Mouse (Mus musculus) midbrain, postnatal 0 days (tissue): ENCODE data around the gene Scpep1. TPM values are rescaled to one million over a fixed set of nuclear protein-coding genes. Genes with fewer than 3 reads are reported as not detected.
"Not testable (repeated sequence)": the region's sequence is repeated elsewhere in the genome, so short reads cannot be mapped to it uniquely, and the experiment has no call there.

Experiments used
- ATAC-seq: fragments of 200-750 bp; cut with Nextera tagmentation; 2 replicates; pipeline ENCODE4 v1.8.0; 2017; ENCODE audit warnings: moderate number of reproducible peaks, mild to moderate bottlenecking, moderate TSS enrichment, moderate library complexity; ENCODE audit not compliant: low FRiP score
- DNase-seq: peaks from one replicate; pipeline ENCODE4 v3.0.0-alpha.2; 2015; ENCODE audit warnings: low spot score
- H3K27ac ChIP-seq: fragments of 300-500 bp; sonication (generic); 2 replicates; pipeline ENCODE4 v1.5.1; 2014; ENCODE audit warnings: low read depth, mild to moderate bottlenecking, low read length, mixed read lengths
- H3K27me3 ChIP-seq: fragments of 300-500 bp; sonication (generic); 2 replicates; pipeline ENCODE4 v1.6.1; 2014; ENCODE audit warnings: low read length, control low read depth, mixed read lengths; ENCODE audit not compliant: insufficient read depth
- H3K36me3 ChIP-seq: fragments of 300-500 bp; sonication (generic); 2 replicates; pipeline ENCODE4 v1.6.1; 2014; ENCODE audit warnings: low read length, control low read depth, mixed read lengths; ENCODE audit not compliant: insufficient read depth
- H3K4me1 ChIP-seq: fragments of 300-500 bp; sonication (generic); 2 replicates; pipeline ENCODE4 v1.6.1; 2014; ENCODE audit warnings: mild to moderate bottlenecking, control low read depth, antibody characterized with exemption, low read length, mixed read lengths; ENCODE audit not compliant: insufficient read depth
- H3K4me2 ChIP-seq: fragments of 300-500 bp; sonication (generic); 2 replicates; pipeline ENCODE4 v1.6.1; 2014; ENCODE audit warnings: low read depth, mild to moderate bottlenecking, low read length, mixed read lengths; ENCODE audit not compliant: poor library complexity, severe bottlenecking
- H3K4me3 ChIP-seq: fragments of 300-500 bp; sonication (generic); 2 replicates; pipeline ENCODE4 v1.5.1; 2014; ENCODE audit warnings: low read depth, mild to moderate bottlenecking, low read length, moderate library complexity
- H3K9ac ChIP-seq: fragments of 300-500 bp; sonication (generic); replicated peaks from 2 replicates; pipeline ENCODE4 v1.6.1; 2014; ENCODE audit warnings: mild to moderate bottlenecking, low read length, moderate library complexity, mixed read lengths; ENCODE audit not compliant: poor library complexity, severe bottlenecking
- H3K9me3 ChIP-seq: fragments of 300-500 bp; sonication (generic); 2 replicates; pipeline ENCODE4 v1.6.1; 2016; ENCODE audit warnings: low read length, control low read depth
- CTCF ChIP-seq: IDR thresholded peaks from 2 replicates; pipeline ENCODE4 v1.5.1; 2016; ENCODE audit warnings: antibody characterized with exemption, mild to moderate bottlenecking
- WGBS: fragments of 180-500 bp; shearing (Covaris S2); extraction: QIAGEN DNeasy Blood & Tissue Kit; methylation state at CpG from one replicate; pipeline ENCODE4 v1.1.7; 2014; 5-methylcytosine and 5-hydroxymethylcytosine counted together
- polyA plus RNA-seq: library from polyadenylated mRNA; unstranded; fragments of >200 nt; fragmentation: Nextera tagmentation; extraction: Ambion mirVana; gene quantifications from 2 replicates; pipeline ENCODE4 v1.2.1, GENCODE M21; 2015
- total RNA-seq: library from RNA; depleted of rRNA; stranded (reverse); fragments of >200 nt; gene quantifications from 2 replicates; pipeline ENCODE4 v1.2.3, GENCODE M21; 2014

Scpep1 gene
- total and polyA plus RNA-seq, 2 experiments from 2014 or later = 27.2 to 37.1 TPM

DNA sequence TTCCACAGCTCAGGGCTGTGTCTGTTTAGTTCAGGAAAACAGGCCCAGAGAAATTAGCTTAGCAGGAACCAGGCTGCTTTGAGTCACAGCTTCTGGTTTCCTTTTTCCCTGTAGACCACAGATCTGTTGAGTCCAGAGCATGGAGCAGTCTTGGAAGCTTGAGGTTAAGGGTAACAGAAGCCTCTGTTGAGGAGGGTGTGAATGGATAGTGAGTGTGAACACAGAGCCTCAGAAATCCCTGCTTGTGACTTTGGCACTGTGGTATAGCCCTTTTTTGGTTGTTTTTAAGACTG is 45.2 kb upstream of the Scpep1 start:
- H3K4me1 ChIP-seq = no peaks in the 10 kb centered on the region
- TF ChIP-seq CTCF = no peak
- H3K4me3 ChIP-seq = peak overlapping the region; percentile 35; the same call in 1 of the 2 replicates
- H3K4me2 ChIP-seq = peak overlapping the region; percentile 44
- ATAC-seq (no peak), DNase-seq (no peak)
- no peak overlapping the region for H3K27ac ChIP-seq
- no peaks in the 10 kb centered on the region for H3K36me3 ChIP-seq
- peaks cover 18% of the 10 kb centered on the region for H3K27me3 ChIP-seq
- H3K9ac ChIP-seq = no peak overlapping the region
- H3K9me3 ChIP-seq = no peaks in the 10 kb centered on the region

DNA sequence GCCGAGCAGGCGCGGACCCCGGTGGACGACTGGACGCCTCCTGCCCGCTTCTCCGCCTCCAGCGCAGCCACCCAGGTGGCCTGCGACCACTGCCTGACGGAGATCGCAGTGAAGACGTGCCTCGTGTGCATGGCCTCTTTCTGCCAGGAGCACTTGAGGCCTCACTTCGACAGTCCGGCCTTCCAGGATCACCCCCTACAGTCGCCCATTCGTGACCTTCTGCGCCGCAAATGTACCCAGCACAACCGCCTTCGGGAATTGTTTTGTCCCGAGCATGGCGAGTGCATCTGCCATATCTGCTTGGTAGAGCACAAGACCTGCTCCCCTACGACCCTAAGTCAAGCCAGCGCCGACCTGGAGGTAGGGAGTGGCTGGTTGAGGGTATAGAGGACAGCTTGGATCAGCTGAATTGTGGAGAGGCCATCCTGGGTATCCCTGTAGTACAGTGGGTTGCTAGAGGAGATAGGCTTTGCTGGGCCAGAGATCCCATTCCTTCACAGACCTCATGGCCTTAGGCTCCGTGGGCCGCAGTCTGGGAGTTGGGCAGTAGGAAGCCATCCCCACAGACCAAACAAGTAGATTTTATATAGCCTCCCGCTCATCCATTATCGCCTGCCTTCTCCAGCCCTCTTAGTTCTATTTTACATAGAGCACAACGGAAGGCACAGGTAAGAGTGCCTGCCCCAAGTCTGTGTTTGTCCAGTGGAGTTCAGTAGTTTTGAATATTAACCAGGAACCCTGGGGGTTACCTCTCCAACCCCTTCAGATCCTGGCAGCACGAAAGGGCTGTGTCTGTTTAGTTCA is 44.7 kb upstream of the Scpep1 start:
- Histone ChIP-seq H3K36me3 (no peaks in the 10 kb centered on the region), H3K4me3 (peak overlapping the region; percentile 35), H3K27ac (no peak overlapping the region; the same call in 1 of the 2 replicates), H3K27me3 (peaks cover 18% of the 10 kb centered on the region), H3K4me1 (no peaks in the 10 kb centered on the region), H3K9me3 (no peaks in the 10 kb centered on the region), H3K9ac (peak overlapping the region; percentile 44; the same call in 1 of the 2 replicates), H3K4me2 (peak overlapping the region; percentile 44)
- WGBS = 31% methylated on average over 33 of the region's 33 CpGs
- DNase-seq (no peak), ATAC-seq (peak; percentile 27; the same call in 1 of the 2 replicates)
- no peak for TF ChIP-seq CTCF

DNA sequence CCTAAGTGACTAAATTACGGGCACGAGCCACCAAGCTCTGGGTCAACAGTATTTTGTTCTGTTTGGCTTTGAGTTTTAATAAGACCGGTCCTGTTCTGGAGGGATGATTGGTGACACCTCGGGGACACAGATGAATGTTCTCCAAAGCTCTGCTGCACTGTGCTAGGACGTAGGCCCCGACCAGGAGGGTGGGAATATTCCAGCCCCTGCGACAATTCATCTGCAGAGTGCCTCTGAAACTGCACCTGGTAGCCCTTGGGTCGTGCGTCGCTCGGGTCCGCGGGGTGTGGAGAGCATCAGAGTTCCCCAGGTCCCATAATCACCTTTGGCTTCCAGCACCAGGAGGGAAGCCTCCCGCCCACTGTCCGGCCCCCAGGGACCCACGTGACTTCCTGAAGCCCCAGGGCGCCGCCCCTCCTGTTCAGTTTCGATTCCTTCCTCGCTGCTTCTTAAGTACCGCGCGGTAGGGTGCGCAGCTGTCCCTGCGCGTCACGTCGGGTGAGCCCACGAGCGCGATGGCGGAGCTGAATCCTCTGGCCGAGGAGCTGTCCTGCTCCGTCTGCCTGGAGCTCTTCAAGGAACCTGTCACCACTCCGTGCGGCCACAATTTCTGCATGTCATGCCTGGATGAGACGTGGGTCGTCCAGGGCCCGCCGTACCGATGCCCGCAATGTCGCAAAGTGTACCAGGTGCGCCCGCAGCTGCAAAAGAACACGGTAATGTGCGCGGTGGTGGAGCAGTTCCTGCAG is 43.9 kb upstream of the Scpep1 start, which contains the start of gene Trim25:
Gene Trim25, plus strand, starts transcription at position 403 of the 749 bp plus-strand sequence.
- Histone ChIP-seq H3K4me1 (no peaks in the 10 kb centered on the region), H3K27ac (no peak within 1 kb of the TSS; the same call in 1 of the 2 replicates), H3K4me2 (peak within 1 kb of the TSS; percentile 44), H3K27me3 (peaks cover 18% of the 10 kb centered on the region), H3K4me3 (peak within 1 kb of the TSS; percentile 35), H3K9ac (peak within 1 kb of the TSS; percentile 44; the same call in 1 of the 2 replicates), H3K36me3 (no peaks in the 10 kb centered on the region), H3K9me3 (no peaks in the 10 kb centered on the region)
- WGBS = 6% methylated on average over 48 of the region's 48 CpGs
- ATAC-seq = peak; percentile 20; the same call in 1 of the 2 replicates
- DNase-seq = peak; percentile 63
- no peak for TF ChIP-seq CTCF

DNA sequence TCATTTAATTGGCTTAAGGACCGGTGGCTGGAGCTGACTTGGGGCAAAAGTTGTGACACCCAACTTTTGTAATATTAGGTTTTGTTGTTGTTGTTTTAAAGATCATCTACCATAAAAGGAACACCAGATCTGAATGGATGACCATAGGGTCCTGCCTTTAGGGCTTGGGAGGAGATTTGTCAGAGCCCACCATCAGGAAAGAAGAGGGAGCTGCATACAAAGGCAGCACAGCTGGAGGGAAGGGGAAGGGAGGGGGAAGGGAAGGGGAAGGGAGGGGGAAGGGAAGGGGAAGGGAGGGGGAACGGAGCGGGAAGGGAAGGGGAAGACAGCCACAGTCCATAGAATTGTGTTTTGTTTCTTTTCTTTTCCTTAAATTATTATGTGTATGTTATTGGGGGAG is 43.1 kb upstream of the Scpep1 start:
- Histone ChIP-seq H3K27ac (no peak overlapping the region), H3K4me3 (no peak overlapping the region), H3K4me1 (no peaks in the 10 kb centered on the region), H3K9me3 (no peaks in the 10 kb centered on the region), H3K27me3 (peaks cover 18% of the 10 kb centered on the region), H3K4me2 (no peak overlapping the region), H3K9ac (no peak overlapping the region), H3K36me3 (no peaks in the 10 kb centered on the region)
- WGBS = 23% methylated on average over 2 of the region's 3 CpGs
- no peak for TF ChIP-seq CTCF
- no peak for DNase-seq
- ATAC-seq = no peak

GRCm38 (mm10) chr11:88997343-88997742 is 42.1 kb upstream of the Scpep1 start:
- not testable (repeated sequence) for H3K4me2 ChIP-seq, H3K4me1 ChIP-seq, H3K27ac ChIP-seq, DNase-seq, H3K9me3 ChIP-seq, H3K36me3 ChIP-seq, H3K9ac ChIP-seq, H3K4me3 ChIP-seq, ATAC-seq
- H3K27me3 ChIP-seq = peaks cover 18% of the 10 kb centered on the region
- WGBS = 87% methylated on average over 5 of the region's 5 CpGs

GRCm38 (mm10) chr11:88996427-88996826 is 41.2 kb upstream of the Scpep1 start:
- 73% methylated on average over 7 of the region's 7 CpGs for WGBS
- Histone ChIP-seq H3K36me3 (no peaks in the 10 kb centered on the region), H3K9ac (no peak overlapping the region), H3K9me3 (no peaks in the 10 kb centered on the region), H3K27me3 (peaks cover 18% of the 10 kb centered on the region), H3K4me2 (no peak overlapping the region), H3K4me3 (no peak overlapping the region), H3K4me1 (no peaks in the 10 kb centered on the region), H3K27ac (no peak overlapping the region)
- DNase-seq (no peak), ATAC-seq (no peak)
- TF ChIP-seq CTCF = no peak
